Mouse (Mus musculus) NIH3T3 (cell line): ENCODE results near the gene Tmem184b.
A peak's percentile ranks its signal among the peaks of the same experiment; 100 is the strongest.

Source experiments
- DNase-seq: peaks from one replicate; pipeline ENCODE4 v3.0.0-alpha.2; 2012; ENCODE audit warnings: low read depth

Tmem184b gene

DNA sequence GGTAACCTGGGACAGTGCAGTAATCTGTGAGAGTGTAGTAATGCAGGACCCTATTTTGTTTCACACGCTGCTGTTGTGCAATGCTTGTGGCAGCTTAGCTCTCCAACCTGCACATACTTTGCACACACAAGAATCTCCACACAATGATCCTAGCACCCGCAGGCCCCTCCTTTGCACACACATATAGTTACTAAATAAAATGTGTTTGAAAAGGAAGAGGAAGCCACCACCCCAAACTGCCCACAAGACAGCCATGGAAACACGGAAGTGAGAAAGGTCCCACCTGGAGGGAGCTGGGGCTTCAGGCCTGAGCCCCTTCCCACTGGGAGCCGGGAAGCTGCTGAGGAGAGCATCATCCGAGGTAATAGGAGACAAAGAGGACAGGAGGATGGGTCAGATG lies 64.4 kb downstream of the Tmem184b start:
- DNase-seq: no peak

DNA sequence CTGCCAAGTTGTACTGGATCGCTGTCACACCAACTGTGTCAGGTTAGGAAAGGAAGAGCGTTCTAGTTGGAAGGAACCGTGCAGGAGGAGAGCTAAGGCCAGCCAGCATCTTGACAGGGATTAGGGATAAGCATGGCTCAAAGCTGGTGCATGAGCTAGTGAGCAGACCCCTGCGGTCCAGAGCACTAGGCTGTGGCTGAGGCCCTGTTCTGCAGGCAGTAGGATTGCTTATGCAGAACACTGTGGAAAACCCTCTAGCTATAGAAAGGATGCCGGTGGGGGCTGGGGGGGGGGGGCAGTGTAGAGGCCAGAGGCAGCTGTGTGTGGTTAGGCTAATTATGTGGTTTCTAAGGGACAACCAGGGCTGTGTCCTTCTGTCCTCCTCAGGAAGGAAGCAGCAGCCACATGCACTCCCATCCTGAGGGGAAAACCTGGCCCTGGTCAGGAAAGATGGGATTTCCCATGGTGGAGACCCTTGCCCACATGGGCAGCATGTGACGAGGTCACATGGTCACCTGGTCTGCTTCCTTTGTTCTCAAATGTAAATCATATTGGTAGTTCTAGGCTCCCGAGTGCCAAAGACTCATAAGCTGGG lies 68.2 kb downstream of the Tmem184b start:
- DNase-seq: no peak

DNA sequence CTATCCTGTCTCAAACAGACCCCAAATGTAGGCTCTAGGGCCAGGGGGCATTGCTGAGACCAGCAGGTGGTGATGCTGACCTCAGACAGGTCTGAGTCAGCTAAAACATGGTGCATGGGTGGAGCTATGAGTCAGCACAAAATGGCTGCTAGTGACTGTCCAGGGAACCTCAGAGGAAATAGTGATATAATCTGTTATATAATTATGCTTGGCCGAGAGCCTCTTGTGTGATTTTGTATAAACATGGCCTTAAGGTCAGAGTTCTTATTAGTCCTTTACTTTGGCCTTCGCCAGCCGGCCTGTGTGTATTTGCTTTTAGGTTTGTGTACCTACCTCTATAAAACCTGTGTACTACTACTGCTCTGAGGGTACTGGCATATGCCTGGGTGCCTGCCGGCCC lies 70.0 kb downstream of the Tmem184b start:
- peak; percentile 74 for DNase-seq

DNA sequence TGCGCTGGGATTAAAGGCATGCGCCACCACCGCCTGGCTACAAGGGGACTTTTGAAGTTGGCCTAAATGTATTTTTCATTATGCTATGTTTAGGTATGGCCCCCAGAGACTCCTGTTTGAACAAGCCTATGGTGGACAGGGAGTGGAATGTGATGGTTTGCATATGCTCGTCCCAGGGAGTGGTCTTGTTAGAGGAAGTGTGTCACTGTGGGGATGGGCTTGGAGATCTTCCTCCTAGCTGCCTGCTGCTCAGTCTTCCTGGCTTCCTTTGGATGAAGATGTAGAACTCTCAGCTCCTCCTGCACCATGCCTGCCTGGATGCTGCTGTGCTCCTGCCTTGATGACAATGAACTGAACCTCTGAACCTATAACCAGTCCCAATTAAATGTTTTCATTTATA lies 72.8 kb downstream of the Tmem184b start:
- DNase-seq: no peak

DNA sequence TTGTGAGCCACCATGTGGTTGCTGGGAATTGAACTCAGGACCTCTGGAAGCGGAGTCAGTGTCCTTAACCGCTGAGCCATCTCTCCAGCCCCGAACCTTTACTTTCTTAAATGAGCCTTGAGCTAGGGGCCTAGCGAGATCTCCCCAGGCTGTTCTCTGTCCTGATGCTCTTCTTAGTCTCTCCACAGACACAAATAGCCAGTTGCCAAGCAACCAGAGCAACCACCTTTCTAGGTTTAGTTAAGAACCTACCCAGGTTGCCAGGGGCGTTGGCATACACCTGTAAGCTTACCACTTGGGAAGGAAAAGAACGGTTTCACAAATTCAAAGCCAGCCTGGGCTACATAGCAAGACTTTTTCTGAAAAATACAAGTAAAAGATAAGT lies 73.4 kb downstream of the Tmem184b start:
- DNase-seq: no peak

DNA sequence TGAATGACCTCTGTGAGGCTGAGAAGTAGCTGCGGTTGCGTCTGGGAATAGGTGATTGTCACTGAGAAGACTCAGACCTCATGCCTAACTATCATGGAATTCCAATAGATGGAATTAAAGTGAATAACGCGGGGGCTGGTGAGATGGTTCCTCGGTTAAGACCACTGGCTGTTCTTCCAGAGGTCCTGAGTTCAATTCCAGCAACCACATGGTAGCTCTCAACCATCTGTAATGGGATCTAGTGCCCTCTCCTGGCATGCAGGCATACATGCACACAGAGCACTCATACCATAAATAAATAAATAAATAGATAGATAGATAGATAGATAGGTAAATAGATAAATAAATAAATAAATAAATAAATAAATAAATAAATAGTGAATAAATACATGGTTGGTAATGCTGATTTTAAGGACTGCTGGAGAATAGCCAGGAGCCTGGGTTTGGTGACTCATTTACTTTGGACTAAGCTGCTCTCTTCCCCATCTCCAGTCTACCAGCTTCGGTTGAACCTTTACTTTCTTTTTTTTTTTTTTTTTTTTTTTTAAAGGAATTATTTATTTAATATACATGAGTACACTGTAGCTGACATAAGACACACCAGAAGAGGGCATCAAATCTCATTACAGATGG lies 73.9 kb downstream of the Tmem184b start:
- DNase-seq: peak; percentile 38

DNA sequence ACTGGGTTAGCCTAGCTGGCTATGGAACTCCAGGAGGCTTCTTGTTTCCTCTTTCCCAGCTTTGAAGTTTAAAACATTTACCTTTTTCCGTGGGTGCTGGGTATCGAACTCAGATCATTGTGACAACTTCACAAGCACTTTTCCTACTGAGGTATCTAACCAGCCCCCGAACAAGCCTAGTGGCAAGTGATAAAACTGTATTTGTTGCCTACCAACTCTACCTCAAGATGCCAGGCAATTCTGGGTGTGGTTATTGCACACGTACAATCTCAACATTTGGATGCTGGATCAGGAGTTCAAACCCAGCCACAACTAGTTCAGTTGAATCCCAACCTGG lies 74.5 kb downstream of the Tmem184b start:
- DNase-seq: no peak

DNA sequence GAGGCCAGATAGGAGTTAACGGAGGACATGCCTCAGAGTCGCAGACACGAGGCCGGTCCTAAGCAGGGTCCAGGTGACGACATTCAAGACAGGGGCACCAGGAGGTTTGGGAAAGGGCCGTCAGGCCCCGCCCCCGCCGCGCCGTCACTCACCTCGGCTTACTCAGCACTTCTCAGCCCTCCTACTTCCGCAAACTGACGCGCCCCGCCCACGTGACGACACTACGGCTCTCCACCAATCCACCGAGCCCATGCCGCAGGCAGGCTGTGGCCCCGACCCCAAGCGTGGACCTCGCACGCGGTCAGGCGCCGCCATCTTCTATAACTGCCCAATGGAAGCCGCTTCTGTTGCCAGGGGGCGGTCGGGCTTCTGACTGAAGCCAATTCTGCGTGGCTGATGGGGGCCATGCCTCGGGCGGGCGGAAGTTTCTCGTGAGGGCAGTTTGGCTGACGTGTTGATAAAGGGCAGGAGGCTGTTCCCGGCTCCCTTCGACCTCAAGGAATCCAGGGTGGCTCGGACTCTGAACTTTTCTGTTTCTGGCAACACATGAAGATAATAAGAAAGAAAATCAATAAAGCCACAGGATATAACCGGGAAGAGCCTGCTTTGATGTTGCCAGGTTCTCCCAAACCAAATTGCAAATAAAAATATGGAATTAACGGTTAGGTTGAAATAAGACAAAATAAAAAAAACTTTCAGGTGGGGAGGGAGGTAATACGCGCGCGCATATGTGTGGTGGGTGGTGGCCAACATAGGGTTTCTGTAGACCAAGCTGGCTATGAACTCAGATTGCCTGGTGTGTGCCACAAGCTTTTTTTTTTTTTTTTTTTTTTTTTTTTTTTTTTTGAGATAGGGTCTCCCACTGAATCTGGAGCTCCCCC lies 75.1 kb downstream of the Tmem184b start, which contains the start of gene Pla2g6:
Gene Pla2g6 (minus strand): TSS at position 333 of the 881 bp plus-strand sequence.
- peak; percentile 100 for DNase-seq

DNA sequence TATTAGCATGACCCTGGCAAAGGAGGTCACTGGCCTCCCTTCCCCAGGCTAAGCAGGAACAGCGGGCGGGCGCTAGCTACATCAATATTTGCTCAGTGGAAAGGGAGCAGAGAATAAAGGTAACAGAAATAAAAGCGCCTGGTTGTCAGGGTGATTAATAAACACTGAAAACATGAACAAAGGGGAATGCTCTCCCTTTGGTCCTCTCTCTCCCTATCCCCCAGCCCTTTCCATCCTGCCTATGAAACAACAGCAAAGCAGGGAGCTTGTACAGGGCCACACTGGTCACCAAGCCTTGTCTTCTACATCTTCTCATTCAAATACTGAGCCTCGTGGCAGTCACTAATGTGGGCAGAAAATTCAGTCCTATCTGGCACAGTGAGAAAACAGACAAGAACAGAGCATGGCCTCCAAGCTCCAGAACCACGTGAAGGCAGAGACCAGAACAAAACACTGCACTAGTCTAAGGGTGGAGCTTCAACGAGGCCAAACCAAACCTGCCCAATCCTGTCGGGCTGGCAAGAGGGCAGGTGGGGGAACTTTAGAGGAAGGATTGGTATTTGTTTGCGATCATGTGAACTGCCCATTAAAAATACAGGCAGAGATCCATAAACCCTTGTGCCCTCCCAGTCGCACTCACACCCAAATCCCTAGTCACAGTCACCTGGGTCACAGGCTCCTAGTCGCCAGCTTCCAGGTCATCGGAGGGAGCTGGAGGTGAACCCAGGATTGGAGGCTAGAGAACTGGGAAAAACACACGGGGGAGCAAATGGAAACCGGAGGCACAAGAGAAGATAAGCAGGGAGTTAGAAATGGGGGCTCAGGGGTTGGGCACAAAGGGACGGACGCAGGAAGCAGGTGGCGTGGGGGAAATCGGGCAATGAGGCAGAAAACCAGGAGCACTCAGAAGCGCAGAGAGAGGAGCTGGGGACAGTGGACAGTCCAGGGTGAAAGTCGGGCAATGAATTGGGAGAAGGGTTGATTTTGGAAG lies 76.1 kb downstream of the Tmem184b start:
- DNase-seq: peak; percentile 69

DNA sequence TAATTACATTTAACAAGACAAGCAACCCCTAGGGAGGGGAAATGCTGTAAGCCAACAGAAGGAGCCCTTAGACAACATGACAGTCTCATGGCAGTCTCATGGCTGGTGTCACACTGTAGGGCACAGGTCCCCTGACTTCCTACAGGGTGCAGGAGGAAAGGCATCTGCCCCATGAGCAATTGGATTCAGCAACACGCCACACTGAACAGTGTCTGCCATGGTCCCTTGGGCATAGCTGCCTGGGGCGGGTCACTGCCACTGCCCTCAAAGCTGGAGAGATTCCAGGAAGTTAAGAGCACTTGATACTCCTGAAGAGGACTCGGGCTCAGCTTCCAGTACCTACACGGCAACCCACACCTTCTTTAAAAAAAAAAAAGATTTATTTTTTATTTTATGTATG lies 77.1 kb downstream of the Tmem184b start:
- no peak for DNase-seq

DNA sequence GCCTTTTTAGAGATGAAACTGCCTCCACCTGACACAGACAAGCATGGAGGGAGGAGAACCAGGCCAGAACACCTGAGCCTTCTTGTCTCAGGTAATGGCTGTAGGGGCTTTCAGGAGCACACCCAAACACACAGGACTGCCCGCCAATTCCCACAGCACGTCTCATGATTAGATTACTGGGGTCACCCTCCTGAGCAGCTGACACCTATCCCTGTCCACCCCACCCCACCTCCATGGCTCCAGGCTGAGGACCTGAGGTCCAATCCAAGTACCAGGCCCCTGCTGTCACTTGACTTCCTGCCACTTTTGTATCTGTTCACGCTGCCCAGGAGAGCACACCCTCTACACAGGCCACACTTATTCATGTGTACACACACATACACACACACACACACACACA lies 77.6 kb downstream of the Tmem184b start:
- DNase-seq: no peak

DNA sequence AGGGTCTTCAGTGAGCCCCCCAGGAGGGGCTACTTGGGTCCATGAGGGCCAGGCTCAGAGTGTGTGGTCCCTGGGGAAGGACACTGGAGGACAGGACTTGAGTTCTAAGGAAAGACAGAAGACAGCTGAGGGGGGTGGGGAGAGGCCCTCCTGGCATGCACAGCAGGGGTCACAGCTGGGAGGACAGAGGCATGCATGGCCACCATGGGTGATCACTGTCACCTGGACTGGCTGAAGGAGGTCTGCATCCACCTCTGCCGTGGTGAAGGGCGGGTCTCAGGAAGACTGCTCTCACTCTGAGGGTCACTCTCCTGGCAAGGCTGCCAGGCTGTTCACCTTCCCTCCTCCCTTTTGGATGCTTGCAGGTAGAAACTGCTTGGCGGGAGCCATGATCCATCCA lies 79.0 kb downstream of the Tmem184b start:
- DNase-seq: no peak

DNA sequence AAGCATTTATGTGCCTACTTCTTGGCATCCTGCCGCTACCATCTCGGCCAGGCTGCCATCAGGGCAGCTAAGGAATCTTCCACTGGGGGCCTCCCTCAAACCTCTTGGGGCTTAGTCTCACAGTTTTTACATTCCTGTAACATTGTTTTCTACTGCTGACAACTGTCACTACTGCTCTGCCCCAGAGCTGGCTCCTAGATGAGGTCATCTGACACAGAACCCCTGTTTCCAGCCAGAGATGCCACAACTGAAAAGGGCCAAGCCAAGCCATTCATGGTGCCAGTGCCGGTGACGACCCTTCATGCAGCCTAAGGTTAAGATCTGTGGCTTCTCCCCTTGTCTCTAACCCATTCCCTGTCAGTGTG lies 79.6 kb downstream of the Tmem184b start:
- DNase-seq: no peak

DNA sequence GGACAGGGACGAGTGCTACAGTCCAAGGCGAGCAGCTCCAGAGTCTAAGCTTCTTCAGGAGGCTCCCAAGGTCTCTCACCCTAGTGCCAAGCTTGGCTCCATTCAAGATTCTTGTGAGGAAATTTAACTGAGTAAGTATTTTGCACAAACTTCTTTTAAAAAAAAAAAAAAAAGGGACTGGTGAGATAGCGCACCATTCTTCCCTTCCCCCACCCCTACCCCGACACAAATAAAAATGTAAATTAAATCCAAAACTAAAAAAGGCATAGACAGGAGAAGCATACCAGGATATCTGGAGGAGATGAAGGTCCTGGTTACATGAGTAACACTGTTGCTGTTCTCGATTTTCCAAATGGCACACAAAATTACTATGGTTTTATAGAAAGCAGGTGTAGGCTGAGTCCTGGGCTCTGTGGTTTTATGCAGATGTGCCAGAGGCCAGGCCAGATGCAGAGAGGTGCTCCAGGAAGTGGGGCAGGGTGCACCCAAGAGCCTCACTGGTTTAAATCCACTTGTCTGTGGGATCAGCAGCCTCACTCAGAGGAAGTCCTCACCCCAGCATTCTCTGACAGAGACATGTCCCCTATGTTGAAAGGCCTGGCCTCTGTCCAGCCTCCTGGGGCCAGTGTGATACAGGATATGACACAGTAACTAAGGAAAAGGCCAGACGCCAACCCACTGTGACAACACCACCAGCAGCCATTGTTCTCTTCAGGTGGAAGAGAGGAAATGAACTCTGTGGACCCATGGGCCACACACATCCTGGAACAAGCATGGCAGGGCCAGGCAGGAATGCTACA lies 80.2 kb downstream of the Tmem184b start:
- peak; percentile 46 for DNase-seq

DNA sequence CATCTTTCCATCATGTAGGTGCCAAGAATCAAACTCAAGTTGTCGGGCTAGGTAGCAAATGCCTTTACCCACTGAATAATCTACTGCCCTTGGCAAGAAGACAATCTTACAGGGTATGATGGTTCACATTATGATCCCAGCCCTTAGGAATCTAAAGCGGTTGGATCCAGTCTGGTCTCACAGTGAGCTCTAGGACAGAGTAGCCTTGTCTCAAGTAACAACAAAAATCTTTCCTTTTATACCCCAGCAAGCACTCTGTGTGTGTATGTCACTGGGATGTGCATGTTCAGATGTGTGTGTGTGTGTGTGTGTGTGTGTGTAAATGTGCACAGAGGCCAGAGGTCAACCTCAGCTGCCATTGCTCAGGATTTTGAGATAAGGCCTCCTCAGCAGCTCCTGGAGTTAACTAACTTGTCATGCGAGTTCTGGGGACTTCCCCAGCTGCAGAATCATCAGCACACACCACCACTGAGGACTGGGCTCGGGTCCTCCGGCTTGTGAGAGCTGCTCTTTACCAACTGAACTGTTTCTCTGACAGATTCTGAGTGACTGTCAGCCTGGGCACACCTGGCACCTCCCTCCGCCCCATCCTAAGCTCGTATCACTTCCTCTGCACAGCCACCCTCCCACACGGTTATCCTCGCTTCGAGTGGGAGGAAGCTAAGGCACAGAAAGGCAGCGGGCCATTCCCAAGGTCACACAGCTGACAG lies 80.9 kb downstream of the Tmem184b start:
- peak; percentile 60 for DNase-seq

DNA sequence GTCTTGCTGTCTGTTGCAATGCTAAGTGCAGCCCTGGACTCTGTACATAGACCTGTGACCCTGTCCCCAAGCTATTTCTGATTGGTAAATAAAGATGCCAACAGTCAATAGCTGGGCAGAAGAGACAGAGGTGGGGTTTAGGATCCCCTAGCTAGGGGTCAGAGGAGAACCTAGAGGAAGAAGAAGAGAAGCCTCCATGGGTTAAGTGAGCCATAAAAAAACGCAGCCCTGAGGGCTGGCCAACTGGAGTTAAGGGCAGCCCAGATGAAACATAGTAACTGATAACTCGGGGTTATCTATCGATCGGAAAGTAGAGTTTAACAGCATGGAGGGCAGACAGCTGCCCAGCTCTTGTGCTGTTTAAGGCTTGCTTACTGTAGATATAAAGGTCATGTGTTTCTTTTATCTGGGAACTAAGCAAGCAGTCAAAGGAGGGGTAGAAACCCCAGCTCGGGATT lies 81.6 kb downstream of the Tmem184b start:
- DNase-seq: no peak

DNA sequence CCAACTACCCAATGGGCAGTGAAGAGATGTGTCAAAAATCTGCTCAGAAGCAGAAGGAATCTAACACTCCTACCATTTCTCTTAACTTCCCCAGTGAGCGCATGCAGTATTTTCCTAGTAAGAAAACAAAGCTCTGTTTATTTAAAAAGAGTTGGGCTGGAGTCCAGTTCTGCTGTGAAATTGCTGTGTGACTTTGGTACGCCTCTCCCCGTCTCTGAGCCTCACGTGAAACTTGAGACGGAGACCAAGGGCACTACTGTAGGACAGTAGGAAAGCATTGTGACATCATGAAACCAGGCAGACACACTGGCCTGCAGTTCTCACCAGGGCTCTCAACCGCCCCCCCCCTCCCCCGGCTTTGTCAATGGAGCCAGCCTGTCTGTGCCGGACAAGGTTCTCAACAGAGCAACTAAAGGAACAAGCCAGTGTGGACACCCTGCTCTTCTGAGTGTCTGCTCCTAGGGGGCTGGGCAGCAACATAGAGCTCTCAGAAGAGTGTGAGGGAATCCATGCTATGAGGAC lies 89.5 kb downstream of the Tmem184b start:
- no peak for DNase-seq
